Mouse (Mus musculus) left cerebral cortex, postnatal 4 days (tissue): ENCODE results near the gene Vps54. TPM values are rescaled to one million over a fixed set of nuclear protein-coding genes. Genes with fewer than 3 reads are reported as not detected.
A peak's percentile ranks its signal among the peaks of the same experiment; 100 is the strongest.
"Not testable (repeated sequence)": the region's sequence is repeated elsewhere in the genome, so short reads cannot be mapped to it uniquely, and the experiment has no call there.

Experiments used
- DNase-seq: peaks from one replicate; pipeline ENCODE4 v3.0.0-alpha.2; 2022
- intact Hi-C: fragments of 180-260 bp; cut with DNase I; formaldehyde crosslinking; loops from one replicate; pipeline ENCODE4 v1.15.1; 2025
- total RNA-seq, 2 experiments: library from RNA; stranded (reverse); gene quantifications; 2 replicates each; pipeline ENCODE4 v1.2.3; 2021

Vps54 gene
- total RNA-seq, result 10 to 100 TPM; 34.7 to 36.8 TPM

GRCm38 (mm10) chr11:21239021-21239661 is at the start of gene Vps54:
Gene Vps54 (plus strand): TSS chr11:21239281.
- intact Hi-C loops, result no loop called here
- DNase-seq, result peak; percentile 46

- intact Hi-C loops, DNase-seq: not testable (repeated sequence)
These were observed 47.3 kb upstream of the Vps54 start for GRCm38 (mm10) chr11:21191821-21192220.

- intact Hi-C loops, result no loop called here
- DNase-seq, result no peak
These were observed 44.2 kb upstream of the Vps54 start for GRCm38 (mm10) chr11:21194851-21195250.

GRCm38 (mm10) chr11:21209046-21209445 is 30.0 kb upstream of the Vps54 start:
- intact Hi-C loops, result no loop called here
- DNase-seq, result no peak

- DNase-seq, intact Hi-C loops: not testable (repeated sequence)
These were observed 29.4 kb upstream of the Vps54 start for GRCm38 (mm10) chr11:21209701-21210100.

- peak; percentile 65 for DNase-seq
- intact Hi-C loops, result no loop called here
These were observed 21.7 kb upstream of the Vps54 start for GRCm38 (mm10) chr11:21217419-21217818.

- intact Hi-C loops, result no loop called here
- no peak for DNase-seq
These were observed 19.8 kb upstream of the Vps54 start for GRCm38 (mm10) chr11:21219281-21219680.

GRCm38 (mm10) chr11:21219851-21220587 is 19.1 kb upstream of the Vps54 start:
- no peak for DNase-seq
- intact Hi-C loops, result no loop called here

GRCm38 (mm10) chr11:21220754-21221153 is 18.3 kb upstream of the Vps54 start:
- intact Hi-C loops, result no loop called here
- DNase-seq, result no peak

- DNase-seq, result no peak
- intact Hi-C loops, result no loop called here
These were observed 17.7 kb upstream of the Vps54 start for GRCm38 (mm10) chr11:21221396-21221795.

- intact Hi-C loops, result no loop called here
- DNase-seq, result no peak
These were observed 16.4 kb upstream of the Vps54 start for GRCm38 (mm10) chr11:21222606-21223207.

GRCm38 (mm10) chr11:21223539-21223938 is 15.5 kb upstream of the Vps54 start:
- intact Hi-C loops, result no loop called here

GRCm38 (mm10) chr11:21224041-21224440 is 15.0 kb upstream of the Vps54 start:
- DNase-seq, result no peak

More at GRCm38 (mm10) chr11:21223539-21223938, 15.5 kb upstream of the Vps54 start:
- no peak for DNase-seq

GRCm38 (mm10) chr11:21224446-21224845 is 14.6 kb upstream of the Vps54 start:
- no peak for DNase-seq
- intact Hi-C loops, result no loop called here

More at GRCm38 (mm10) chr11:21224041-21224440, 15.0 kb upstream of the Vps54 start:
- intact Hi-C loops, result no loop called here

- intact Hi-C loops, result no loop called here
- DNase-seq, result no peak
These were observed 14.1 kb upstream of the Vps54 start for GRCm38 (mm10) chr11:21224983-21225382.

- intact Hi-C loops, result no loop called here
- DNase-seq, result no peak
These were observed 3.7 kb upstream of the Vps54 start for GRCm38 (mm10) chr11:21235381-21235780.

GRCm38 (mm10) chr11:21235821-21236220 is 3.3 kb upstream of the Vps54 start:
- DNase-seq, result no peak
- intact Hi-C loops, result no loop called here

GRCm38 (mm10) chr11:21236996-21237395 is 2.1 kb upstream of the Vps54 start:
- no peak for DNase-seq
- intact Hi-C loops, result no loop called here

GRCm38 (mm10) chr11:21237474-21238278 is 1.4 kb upstream of the Vps54 start:
- DNase-seq, result no peak
- intact Hi-C loops, result no loop called here

- peak; percentile 60 for DNase-seq
- intact Hi-C loops, result no loop called here
These were observed 631 bp upstream of the Vps54 start for GRCm38 (mm10) chr11:21238279-21239020.
